Mouse (Mus musculus) retina, adult 2 months (tissue): Measurements from ENCODE around the gene Vmn1r83.

Source experiments
- DNase-seq: peaks from one replicate; pipeline ENCODE4 v3.0.0-alpha.2; 2012; ENCODE audit warnings: low read depth, low spot score

Vmn1r83 gene

GRCm38 (mm10) chr7:12329381-12329780 is at the start of gene Vmn1r83:
Gene Vmn1r83, minus strand, starts transcription at chr7:12329481.
- no peak for DNase-seq

- DNase-seq = no peak
These were observed 39.9 kb upstream of the Vmn1r83 start, which contains the start of gene Vmn1r84 for GRCm38 (mm10) chr7:12369173-12369572. Gene Vmn1r84, minus strand, starts transcription at chr7:12369273.

- DNase-seq = no peak
These were observed 29.2 kb downstream of the Vmn1r83 start, which contains the start of gene Vmn1r82 for GRCm38 (mm10) chr7:12300130-12300529. Gene Vmn1r82, plus strand, starts transcription at chr7:12300430.
